Mouse (Mus musculus): ENCODE data around the gene D630045J12Rik. TPM values are rescaled to one million over a fixed set of nuclear protein-coding genes. Genes with fewer than 3 reads are reported as not detected.

The D630045J12Rik gene
- total RNA-seq, 2 experiments from 2014 or later: 1.0 to 1.5 TPM

DNA sequence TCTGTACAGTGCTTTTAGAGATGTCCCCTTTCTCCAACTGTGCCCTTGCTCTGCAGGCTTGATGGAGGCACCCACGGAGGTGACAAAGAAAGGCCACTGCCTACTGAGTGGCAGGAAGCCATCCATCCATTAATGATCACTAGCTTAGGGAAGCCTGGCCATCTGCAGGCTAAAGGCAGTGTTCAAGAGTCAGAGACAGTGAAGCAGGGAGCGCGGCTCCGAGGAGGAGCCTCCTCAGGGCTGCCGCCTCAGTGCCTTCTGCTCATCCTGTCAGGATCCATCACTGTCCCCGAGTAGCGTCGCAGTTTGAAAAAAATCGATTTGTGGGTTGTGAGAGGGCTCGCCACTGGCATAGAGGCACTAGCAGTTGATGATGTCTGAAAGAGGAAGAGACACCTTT is 105.2 kb downstream of the D630045J12Rik start:
- intact Hi-C loops (cut with DNase I; ENCODE audit: low total_unique reads): no loop called here
- no peak for DNase-seq

GRCm38 (mm10) chr6:38147301-38147700 is 106.5 kb downstream of the D630045J12Rik start:
- DNase-seq: no peak
- intact Hi-C loops (cut with DNase I; ENCODE audit: low total_unique reads): no loop called here

GRCm38 (mm10) chr6:38145463-38146065 is 108.2 kb downstream of the D630045J12Rik start:
- intact Hi-C loops (cut with DNase I; ENCODE audit: low total_unique reads): no loop called here
- DNase-seq: peak; percentile 42

DNA sequence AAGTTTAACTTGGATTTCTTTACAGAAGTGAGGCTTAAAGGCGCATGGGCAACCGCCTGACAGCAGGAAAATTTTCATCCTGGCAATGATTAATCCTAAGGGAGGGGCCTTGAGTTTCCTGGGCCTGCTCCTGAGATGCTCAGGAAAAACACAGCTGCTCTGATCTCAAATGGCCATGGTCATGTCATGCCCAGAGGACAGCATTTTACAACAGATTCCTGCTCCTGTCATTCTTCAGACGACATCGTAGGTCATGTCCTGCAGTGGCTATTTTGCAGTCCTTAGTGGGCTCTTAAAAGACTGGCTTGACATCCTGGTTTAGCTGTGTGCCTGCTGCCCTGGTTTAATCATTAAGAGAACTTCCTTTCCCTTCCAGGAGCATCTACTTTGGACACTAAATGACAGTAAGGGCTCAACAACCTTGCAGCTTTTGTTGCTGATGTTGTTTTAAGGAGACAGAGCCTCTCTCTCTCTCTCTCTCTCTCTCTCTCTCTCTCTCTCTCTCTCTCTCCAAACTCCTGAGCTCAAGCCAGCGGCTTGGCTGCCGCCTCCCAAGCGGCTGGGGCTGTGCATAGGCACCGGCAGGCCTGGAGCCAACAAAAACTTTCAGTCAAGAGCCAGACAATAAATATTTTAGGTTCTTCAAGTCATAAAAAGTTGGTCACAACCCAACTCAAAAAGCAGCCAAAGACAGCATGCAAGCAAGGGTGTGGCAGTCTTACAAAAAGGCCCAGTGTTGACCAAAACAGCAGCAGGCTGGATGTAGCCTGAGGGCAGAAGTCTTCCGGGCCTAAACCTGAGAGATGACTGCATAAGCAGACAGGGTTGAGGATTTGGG is 109.4 kb downstream of the D630045J12Rik start:
- intact Hi-C loops (cut with DNase I; ENCODE audit: low total_unique reads): no loop called here
- peak; percentile 73 for DNase-seq

DNA sequence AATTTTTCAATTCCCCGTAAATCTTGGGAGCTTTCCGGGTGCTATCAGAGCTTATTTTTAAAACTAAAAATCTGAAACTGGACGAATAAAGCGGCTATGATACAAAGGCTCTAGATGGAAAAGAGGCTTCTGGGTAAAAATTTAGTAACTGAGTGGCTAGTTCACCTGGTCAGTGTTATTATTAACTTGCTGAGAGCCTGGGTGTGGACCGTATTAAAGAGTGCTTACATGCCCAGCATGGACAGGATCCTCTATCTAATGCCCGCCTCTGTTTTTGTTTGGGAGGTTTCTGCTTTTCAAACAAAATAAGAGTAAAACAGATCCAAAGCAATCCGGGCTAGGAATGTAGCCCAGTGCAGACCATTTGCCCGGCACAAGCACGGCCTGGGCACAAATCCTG is 113.4 kb downstream of the D630045J12Rik start:
- no peak for DNase-seq
- intact Hi-C loops (cut with DNase I; ENCODE audit: low total_unique reads): no loop called here

DNA sequence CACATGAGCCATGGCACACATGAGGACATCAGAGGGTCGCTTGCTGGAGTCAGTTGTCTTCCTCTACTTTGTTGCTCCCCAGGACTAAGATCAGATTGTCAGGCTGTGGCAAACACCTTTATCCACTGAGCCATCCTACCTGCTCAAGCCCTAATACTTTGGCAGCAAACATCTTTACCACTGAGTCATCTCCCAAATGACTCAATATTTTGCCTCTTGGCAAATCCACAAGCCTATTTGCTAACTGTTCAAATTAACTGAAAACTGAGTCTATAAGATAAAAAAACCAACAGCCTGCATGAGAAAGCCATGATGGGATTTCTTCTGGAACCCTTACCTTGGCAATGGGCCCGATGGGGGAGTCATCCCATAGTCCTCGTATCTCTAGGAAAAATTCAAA is 114.7 kb downstream of the D630045J12Rik start:
- DNase-seq: no peak
- intact Hi-C loops (cut with DNase I; ENCODE audit: low total_unique reads): no loop called here

DNA sequence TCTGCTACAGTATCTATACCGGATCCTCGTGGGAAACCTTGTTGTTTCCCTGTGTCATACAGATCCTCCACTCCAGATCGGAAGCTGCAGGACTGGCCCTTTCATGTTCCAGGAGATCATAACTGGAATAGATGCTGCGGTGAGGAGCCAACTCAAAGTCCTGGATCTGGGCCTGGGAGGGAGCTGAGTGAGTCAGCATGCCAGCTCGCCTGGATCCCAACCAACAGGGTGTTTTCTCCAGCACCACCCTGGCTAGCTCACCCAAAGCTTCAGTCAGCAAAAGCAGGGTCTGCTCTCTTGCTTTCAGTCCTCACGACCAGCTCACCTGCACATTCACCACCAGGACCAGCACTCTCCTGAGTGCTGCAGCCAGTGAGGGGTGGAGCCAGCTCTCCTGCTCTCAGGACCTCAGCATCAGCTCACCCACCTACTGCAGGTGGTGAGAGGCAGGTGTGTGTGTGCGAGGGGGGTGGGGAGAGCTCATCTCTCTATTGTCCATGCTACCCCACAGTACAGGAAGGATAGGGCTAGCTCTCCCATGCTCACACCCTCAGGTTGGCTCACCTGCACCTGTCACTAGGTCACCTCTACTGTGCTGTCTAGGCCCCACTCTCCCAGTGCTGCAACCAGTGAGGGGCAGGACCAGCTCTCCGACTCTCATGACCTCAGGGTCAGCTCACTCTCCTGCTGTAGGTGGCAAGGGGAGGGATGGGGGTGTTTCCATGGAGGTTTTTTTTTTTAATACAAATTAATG is 118.8 kb downstream of the D630045J12Rik start:
- peak; percentile 73 for DNase-seq
- intact Hi-C loops (cut with DNase I; ENCODE audit: low total_unique reads): no loop called here

GRCm38 (mm10) chr6:38131801-38132231 is 122.0 kb downstream of the D630045J12Rik start:
- intact Hi-C loops (cut with DNase I; ENCODE audit: low total_unique reads): no loop called here
- peak; percentile 78 for DNase-seq

GRCm38 (mm10) chr6:38129883-38130282 is 123.9 kb downstream of the D630045J12Rik start:
- intact Hi-C loops (cut with DNase I; ENCODE audit: low total_unique reads): no loop called here
- DNase-seq: no peak

- intact Hi-C loops (cut with DNase I; ENCODE audit: low total_unique reads): no loop called here
Measured at GRCm38 (mm10) chr6:38128115-38128514, 125.7 kb downstream of the D630045J12Rik start.

GRCm38 (mm10) chr6:38125462-38125861 is 128.3 kb downstream of the D630045J12Rik start:
- no peak for DNase-seq
- intact Hi-C loops (cut with DNase I; ENCODE audit: low total_unique reads): no loop called here

More at GRCm38 (mm10) chr6:38128115-38128514, 125.7 kb downstream of the D630045J12Rik start:
- no peak for DNase-seq

DNA sequence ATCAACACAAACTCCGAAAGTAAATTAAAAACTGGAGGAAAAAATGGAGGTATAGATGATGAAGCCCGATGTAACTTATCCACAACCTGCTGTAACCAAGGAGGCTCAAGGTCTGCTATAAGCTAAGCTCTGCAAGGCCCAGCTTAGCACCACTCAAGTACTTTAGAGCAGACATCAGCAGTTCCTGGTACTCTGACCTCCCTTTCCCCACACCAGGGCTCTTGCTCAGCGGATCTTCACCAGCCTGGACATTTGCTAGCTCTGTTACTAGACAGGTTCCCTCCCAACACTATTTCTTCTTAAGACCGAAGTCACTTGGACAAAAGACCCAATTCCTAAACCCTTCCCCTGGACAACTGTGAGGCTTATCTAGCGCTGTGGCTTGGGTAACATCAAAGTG is 128.9 kb downstream of the D630045J12Rik start:
- intact Hi-C loops (cut with DNase I; ENCODE audit: low total_unique reads): no loop called here
- no peak for DNase-seq

DNA sequence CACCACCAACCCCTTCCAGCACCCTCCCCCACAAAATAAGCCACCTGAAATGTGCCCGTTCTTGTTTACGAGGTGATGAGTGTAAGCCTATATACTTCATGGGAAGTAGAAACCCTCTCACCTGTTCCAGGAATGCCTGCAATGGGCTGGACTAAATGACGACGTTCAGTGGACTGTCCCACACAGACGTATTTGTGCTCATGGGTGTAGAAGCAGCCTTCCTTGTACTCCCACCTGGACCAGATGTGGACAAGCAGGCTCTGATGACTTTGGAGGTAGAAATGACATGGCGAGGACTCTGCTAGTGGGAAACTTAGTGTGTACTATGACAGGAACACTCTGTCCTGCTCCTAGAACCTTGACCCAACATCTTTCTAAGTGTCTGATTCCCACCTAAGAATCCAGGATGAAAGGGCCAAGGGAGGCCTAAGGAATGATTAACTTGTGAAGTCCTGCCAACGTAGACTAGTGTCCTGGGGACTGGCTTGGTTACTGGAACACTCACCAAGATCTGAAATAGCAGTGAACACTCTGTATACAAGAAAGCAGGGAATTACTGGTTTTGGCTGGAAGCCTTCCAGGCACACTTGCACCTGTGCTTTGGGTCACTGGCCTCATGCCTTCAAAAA is 129.5 kb downstream of the D630045J12Rik start, which contains the start of gene Atp6v0a4:
Gene Atp6v0a4 (minus strand): TSS at position 380 of the 629 bp plus-strand sequence.
- DNase-seq: no peak
- intact Hi-C loops (cut with DNase I; ENCODE audit: low total_unique reads): no loop called here

DNA sequence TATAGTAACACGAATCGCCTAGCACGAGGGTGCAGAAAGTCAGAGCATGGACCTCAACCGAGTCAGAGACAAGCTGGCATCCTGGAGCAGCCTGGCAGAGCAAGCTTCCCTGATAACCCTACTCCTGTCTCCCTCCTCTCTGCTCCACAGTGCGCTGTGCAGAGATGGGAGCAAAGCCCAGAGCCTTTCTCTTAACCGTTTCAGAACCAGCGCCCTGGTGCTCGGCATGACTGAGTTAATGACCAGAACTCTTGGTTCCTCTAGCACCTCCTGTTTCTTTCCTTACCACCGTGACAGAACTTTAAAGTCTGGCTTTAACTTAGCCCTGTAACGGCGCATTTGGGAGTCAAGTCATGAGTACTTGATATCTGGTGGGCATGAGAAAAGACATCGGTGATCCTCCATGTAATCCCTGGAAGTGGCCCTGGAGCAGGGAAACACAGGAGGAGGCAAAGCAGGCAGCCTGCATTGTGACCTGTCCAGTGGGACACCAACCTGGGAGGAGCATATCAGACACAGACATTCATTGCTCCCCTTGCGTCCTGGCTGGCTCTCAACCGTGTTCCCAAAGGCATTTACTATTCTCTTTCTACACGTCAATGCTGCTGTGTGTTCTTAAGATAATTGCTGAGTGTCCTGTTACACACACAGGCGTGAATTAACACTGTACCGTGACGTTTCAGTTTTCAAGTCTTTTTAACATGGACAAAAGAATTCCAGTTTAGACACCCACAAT is 130.2 kb downstream of the D630045J12Rik start:
- no peak for DNase-seq

DNA sequence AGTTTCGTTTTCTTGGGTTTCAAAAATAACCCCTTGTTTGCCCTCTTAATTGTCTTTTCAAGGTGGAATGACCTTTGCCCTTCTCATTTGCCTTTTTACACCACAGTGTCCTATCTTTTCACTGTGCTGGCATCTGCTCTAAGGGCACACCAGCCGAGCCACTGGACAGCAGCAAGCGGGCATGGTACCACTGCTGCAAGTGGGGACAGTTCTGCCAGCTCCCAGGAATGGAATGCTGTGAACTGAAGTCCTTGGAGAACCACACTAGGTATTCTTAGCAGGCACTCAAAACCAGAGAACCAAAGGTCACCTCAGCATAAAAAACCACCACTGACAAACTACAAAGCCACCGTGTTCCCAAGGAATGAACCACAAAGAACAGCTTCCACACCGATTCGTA is 131.0 kb downstream of the D630045J12Rik start:
- intact Hi-C loops (cut with DNase I; ENCODE audit: low total_unique reads): no loop called here
- no peak for DNase-seq

More for the DNA sequence above, 130.2 kb downstream of the D630045J12Rik start:
- intact Hi-C loops (cut with DNase I; ENCODE audit: low total_unique reads): no loop called here

GRCm38 (mm10) chr6:38121843-38122242 is 132.0 kb downstream of the D630045J12Rik start:
- intact Hi-C loops (cut with DNase I; ENCODE audit: low total_unique reads): no loop called here
- DNase-seq: no peak

GRCm38 (mm10) chr6:38120681-38121371 is 133.0 kb downstream of the D630045J12Rik start:
- DNase-seq: no peak
- intact Hi-C loops (cut with DNase I; ENCODE audit: low total_unique reads): no loop called here

DNA sequence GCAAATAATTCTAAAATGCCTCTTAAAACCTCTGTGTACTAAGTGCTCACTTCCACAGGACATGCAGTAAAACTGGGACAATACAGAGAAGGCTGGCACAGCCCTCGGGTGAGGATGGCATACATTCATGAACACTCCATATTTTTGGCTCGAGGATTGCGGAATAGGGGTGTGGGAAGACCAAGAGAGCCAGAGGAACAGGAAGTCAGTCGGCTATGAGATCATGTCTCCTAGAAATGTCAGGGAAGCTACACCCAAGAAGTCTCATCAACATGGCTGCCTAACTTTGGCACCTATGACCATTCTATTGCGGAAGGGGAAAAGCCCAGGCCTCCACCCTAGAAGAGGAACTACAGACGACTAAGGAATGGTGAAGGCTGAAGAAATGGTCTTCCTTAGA is 135.5 kb downstream of the D630045J12Rik start:
- no peak for DNase-seq
- intact Hi-C loops (cut with DNase I; ENCODE audit: low total_unique reads): no loop called here

Measured in gastrocnemius, postnatal 14 days (tissue).